Mouse (Mus musculus): ENCODE measurements around the gene Hddc3. TPM values are rescaled to one million over a fixed set of nuclear protein-coding genes. Genes with fewer than 3 reads are reported as not detected.

The Hddc3 gene
- polyA plus RNA-seq, 1 experiment from 2014 or later, result 25.7 TPM

DNA sequence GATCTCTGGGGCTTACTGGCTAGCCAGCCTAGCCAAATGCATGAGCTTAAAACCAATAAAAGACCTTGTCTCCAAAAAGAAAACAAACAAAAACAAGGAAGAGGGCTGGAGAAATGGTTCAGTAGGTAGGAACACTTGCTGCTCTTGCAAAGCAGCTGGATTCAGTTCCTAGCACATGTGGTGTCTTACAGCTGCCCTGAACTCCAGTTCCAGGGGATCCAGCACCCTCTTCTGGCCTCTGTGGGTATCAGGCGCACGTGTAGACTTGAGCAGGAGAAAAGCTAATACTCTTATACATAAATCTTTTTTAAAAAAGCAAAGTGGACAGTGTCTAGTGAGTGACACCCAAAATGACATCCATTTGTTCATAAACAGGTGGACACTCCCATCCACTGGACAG, 41.4 kb upstream of the Hddc3 start:
- WGBS, result 80% methylated on average over 2 of the region's 2 CpGs
- Histone ChIP-seq H3K4me2 (ENCODE audit: low read depth, low read length) (no peak overlapping the region), H3K9me3 (replicated peaks; ENCODE audit: control insufficient read depth, low read length) (no peaks in the 10 kb centered on the region), H3K27ac (replicated peaks; ENCODE audit: low read depth, low read length) (no peak overlapping the region), H3K27me3 (ENCODE audit: control insufficient read depth, insufficient read depth, low read length) (no peaks in the 10 kb centered on the region), H3K4me1 (ENCODE audit: control insufficient read depth, insufficient read depth, low read length) (no peaks in the 10 kb centered on the region), H3K4me3 (ENCODE audit: low read depth, low read length) (no peak overlapping the region), H3K9ac (replicated peaks; ENCODE audit: low read length) (no peak overlapping the region), H3K36me3 (replicated peaks; ENCODE audit: control insufficient read depth, insufficient read depth, low read depth, low read length) (peaks cover 14% of the 10 kb centered on the region)
- DNase-seq (ENCODE audit: low spot score) (no peak), ATAC-seq (replicated peaks; ENCODE audit: insufficient number of reproducible peaks, low FRiP score, low TSS enrichment, low read depth) (no peak)

DNA sequence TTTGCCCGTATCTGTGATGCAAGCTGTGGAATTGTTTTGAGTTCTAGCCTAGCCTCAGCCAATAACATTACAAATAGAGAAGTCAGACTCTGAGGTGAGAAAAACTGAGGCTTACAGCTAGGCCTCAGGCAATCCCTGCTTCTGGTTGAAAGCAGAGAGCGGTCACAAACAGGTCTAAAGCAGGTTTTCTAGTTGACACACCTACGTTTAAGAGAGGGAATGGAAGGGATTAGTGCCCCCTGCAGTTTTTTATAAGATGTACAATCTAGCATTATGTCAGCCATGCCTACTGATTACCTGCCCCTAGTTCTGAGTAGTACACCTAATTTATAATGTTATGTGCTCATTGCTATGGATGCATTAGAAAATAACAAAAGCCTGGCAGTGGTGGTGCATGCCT, 35.1 kb upstream of the Hddc3 start:
- no peak overlapping the region for H3K4me3 ChIP-seq (ENCODE audit: low read depth, low read length)
- ATAC-seq (replicated peaks; ENCODE audit: insufficient number of reproducible peaks, low FRiP score, low TSS enrichment, low read depth) (no peak), DNase-seq (ENCODE audit: low spot score) (no peak)
- H3K9me3 ChIP-seq (replicated peaks; ENCODE audit: control insufficient read depth, low read length), result no peaks in the 10 kb centered on the region
- no peaks in the 10 kb centered on the region for H3K4me1 ChIP-seq (ENCODE audit: control insufficient read depth, insufficient read depth, low read length)
- 78% methylated on average over 3 of the region's 3 CpGs for WGBS
- H3K4me2 ChIP-seq (ENCODE audit: low read depth, low read length), result no peak overlapping the region
- no peaks in the 10 kb centered on the region for H3K27me3 ChIP-seq (ENCODE audit: control insufficient read depth, insufficient read depth, low read length)
- H3K27ac ChIP-seq (replicated peaks; ENCODE audit: low read depth, low read length), result no peak overlapping the region
- H3K36me3 ChIP-seq (replicated peaks; ENCODE audit: control insufficient read depth, insufficient read depth, low read depth, low read length), result peaks cover 4% of the 10 kb centered on the region
- no peak overlapping the region for H3K9ac ChIP-seq (replicated peaks; ENCODE audit: low read length)

- H3K4me3 ChIP-seq (ENCODE audit: low read depth, low read length), result no peak overlapping the region
- no peak overlapping the region for H3K9ac ChIP-seq (replicated peaks; ENCODE audit: low read length)
- no peak overlapping the region for H3K27ac ChIP-seq (replicated peaks; ENCODE audit: low read depth, low read length)
- H3K27me3 ChIP-seq (ENCODE audit: control insufficient read depth, insufficient read depth, low read length), result no peaks in the 10 kb centered on the region
- no peaks in the 10 kb centered on the region for H3K9me3 ChIP-seq (replicated peaks; ENCODE audit: control insufficient read depth, low read length)
- no peaks in the 10 kb centered on the region for H3K4me1 ChIP-seq (ENCODE audit: control insufficient read depth, insufficient read depth, low read length)
- H3K36me3 ChIP-seq (replicated peaks; ENCODE audit: control insufficient read depth, insufficient read depth, low read depth, low read length), result peaks cover 7% of the 10 kb centered on the region
- ATAC-seq (replicated peaks; ENCODE audit: insufficient number of reproducible peaks, low FRiP score, low TSS enrichment, low read depth), result no peak
- 88% methylated on average over 7 of the region's 7 CpGs for WGBS
- no peak overlapping the region for H3K4me2 ChIP-seq (ENCODE audit: low read depth, low read length)
- DNase-seq (ENCODE audit: low spot score), result no peak
Observed at GRCm38 (mm10) chr7:80310771-80311170, 32.1 kb upstream of the Hddc3 start.

- peaks cover 7% of the 10 kb centered on the region for H3K36me3 ChIP-seq (replicated peaks; ENCODE audit: control insufficient read depth, insufficient read depth, low read depth, low read length)
- H3K4me2 ChIP-seq (ENCODE audit: low read depth, low read length), result no peak overlapping the region
- H3K27ac ChIP-seq (replicated peaks; ENCODE audit: low read depth, low read length), result no peak overlapping the region
- H3K9me3 ChIP-seq (replicated peaks; ENCODE audit: control insufficient read depth, low read length), result no peaks in the 10 kb centered on the region
- no peaks in the 10 kb centered on the region for H3K27me3 ChIP-seq (ENCODE audit: control insufficient read depth, insufficient read depth, low read length)
- no peaks in the 10 kb centered on the region for H3K4me1 ChIP-seq (ENCODE audit: control insufficient read depth, insufficient read depth, low read length)
- WGBS, result 83% methylated on average over 2 of the region's 2 CpGs
- H3K9ac ChIP-seq (replicated peaks; ENCODE audit: low read length), result no peak overlapping the region
- H3K4me3 ChIP-seq (ENCODE audit: low read depth, low read length), result no peak overlapping the region
- ATAC-seq (replicated peaks; ENCODE audit: insufficient number of reproducible peaks, low FRiP score, low TSS enrichment, low read depth) (no peak), DNase-seq (ENCODE audit: low spot score) (no peak)
Observed at GRCm38 (mm10) chr7:80315733-80316132, 27.2 kb upstream of the Hddc3 start.

DNA sequence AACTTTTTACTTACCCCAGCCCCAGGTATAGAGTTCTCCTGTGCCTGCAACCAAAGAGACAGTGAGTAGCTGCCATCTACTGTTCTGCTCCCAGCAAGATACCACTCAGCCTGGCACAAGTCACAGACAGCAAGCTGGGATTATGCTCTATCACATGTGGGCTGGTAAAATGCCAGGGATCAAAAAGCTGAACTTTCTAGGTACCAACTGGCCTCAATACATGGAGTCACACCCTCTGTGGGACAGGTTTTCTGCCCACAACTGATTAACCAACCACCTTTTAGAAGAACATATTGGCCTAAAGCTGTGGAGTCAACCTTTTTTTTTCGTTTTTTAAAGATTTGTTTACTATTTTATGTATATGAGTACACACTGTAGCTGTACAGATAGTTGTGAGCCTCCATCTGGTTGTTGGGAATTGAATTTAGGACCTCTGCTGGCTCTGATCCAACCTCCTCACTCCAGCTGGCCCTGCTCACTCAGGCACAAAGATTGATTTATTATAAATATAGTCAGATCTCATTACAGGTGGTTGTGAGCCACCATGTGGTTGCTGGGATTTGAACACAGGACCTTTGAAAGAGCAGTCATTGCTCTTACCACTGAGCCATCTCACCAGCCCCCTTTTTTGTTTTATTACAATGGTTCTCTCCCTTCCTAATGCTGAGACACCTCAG, 25.3 kb upstream of the Hddc3 start:
- Histone ChIP-seq H3K9ac (replicated peaks; ENCODE audit: low read length) (no peak overlapping the region), H3K27me3 (ENCODE audit: control insufficient read depth, insufficient read depth, low read length) (no peaks in the 10 kb centered on the region), H3K27ac (replicated peaks; ENCODE audit: low read depth, low read length) (no peak overlapping the region), H3K4me1 (ENCODE audit: control insufficient read depth, insufficient read depth, low read length) (no peaks in the 10 kb centered on the region), H3K9me3 (replicated peaks; ENCODE audit: control insufficient read depth, low read length) (no peaks in the 10 kb centered on the region), H3K36me3 (replicated peaks; ENCODE audit: control insufficient read depth, insufficient read depth, low read depth, low read length) (peaks cover 7% of the 10 kb centered on the region), H3K4me2 (ENCODE audit: low read depth, low read length) (no peak overlapping the region), H3K4me3 (ENCODE audit: low read depth, low read length) (no peak overlapping the region)
- ATAC-seq (replicated peaks; ENCODE audit: insufficient number of reproducible peaks, low FRiP score, low TSS enrichment, low read depth), result no peak
- no peak for DNase-seq (ENCODE audit: low spot score)
- WGBS, result 87% methylated on average over 1 of the region's 1 CpGs

DNA sequence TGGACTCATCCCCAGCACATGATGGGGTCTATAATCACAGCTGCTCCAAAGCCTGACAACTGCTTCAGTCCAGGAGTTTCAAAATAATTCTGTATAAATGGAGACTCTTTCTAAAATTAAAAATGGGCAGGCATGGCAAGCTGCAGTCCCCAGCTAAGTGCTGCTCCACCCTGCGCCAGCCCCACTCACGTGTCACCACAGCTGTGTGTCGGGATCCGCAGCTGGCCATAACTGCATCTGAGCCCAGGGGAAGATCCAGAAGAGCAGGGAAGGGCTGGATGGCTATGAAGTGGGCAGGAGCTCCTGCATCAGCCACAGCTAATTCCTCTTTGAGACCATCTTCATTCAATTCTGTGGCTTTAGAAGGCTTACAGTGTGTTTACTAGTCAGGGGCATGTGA, 24.2 kb upstream of the Hddc3 start:
- Histone ChIP-seq H3K4me3 (ENCODE audit: low read depth, low read length) (no peak overlapping the region), H3K27ac (replicated peaks; ENCODE audit: low read depth, low read length) (0 out of 2 replicates have a peak overlapping the region, but pooled peaks have one; percentile 13), H3K27me3 (ENCODE audit: control insufficient read depth, insufficient read depth, low read length) (no peaks in the 10 kb centered on the region), H3K4me1 (ENCODE audit: control insufficient read depth, insufficient read depth, low read length) (no peaks in the 10 kb centered on the region), H3K36me3 (replicated peaks; ENCODE audit: control insufficient read depth, insufficient read depth, low read depth, low read length) (peaks cover 7% of the 10 kb centered on the region), H3K9me3 (replicated peaks; ENCODE audit: control insufficient read depth, low read length) (no peaks in the 10 kb centered on the region), H3K4me2 (ENCODE audit: low read depth, low read length) (no peak overlapping the region), H3K9ac (replicated peaks; ENCODE audit: low read length) (no peak overlapping the region)
- DNase-seq (ENCODE audit: low spot score), result no peak
- WGBS, result 96% methylated on average over 4 of the region's 4 CpGs
- no peak for ATAC-seq (replicated peaks; ENCODE audit: insufficient number of reproducible peaks, low FRiP score, low TSS enrichment, low read depth)

DNA sequence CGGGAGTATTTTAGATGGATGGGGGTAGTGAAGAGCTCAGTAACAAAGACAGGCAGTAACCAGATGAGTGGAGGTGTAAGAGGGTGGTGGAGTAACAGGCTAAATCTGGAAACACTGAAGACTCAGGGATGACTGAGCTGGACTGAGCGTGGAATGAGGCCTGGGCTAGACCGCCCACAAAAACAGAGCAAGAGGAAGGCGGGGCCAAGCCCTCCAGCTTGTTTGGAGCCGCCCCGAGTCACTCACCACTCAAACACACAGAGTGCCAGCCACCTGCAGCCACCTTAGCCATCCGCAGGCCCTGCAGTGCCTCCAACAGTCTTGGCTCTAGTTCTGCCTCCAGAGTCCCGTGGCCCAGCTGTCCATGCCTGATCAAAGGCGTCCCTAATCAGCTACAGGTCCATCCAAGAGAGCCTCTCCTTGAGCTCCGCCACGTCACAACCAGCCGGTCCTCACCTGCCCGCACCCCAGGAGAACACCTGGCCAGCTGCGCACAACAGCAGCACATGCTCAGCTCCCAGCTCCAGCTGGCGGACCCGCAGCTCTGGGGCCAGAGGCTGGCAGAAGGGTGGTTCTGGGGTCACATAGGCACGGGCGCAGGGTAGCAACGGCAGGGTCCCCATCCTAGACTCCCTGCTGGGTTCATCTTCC, 22.9 kb upstream of the Hddc3 start:
- H3K4me2 ChIP-seq (ENCODE audit: low read depth, low read length), result no peak overlapping the region
- no peaks in the 10 kb centered on the region for H3K27me3 ChIP-seq (ENCODE audit: control insufficient read depth, insufficient read depth, low read length)
- H3K9me3 ChIP-seq (replicated peaks; ENCODE audit: control insufficient read depth, low read length), result no peaks in the 10 kb centered on the region
- H3K4me3 ChIP-seq (ENCODE audit: low read depth, low read length), result no peak overlapping the region
- H3K27ac ChIP-seq (replicated peaks; ENCODE audit: low read depth, low read length), result no peak overlapping the region
- 80% methylated on average over 19 of the region's 19 CpGs for WGBS
- no peaks in the 10 kb centered on the region for H3K4me1 ChIP-seq (ENCODE audit: control insufficient read depth, insufficient read depth, low read length)
- H3K36me3 ChIP-seq (replicated peaks; ENCODE audit: control insufficient read depth, insufficient read depth, low read depth, low read length), result no peaks in the 10 kb centered on the region; the same call in none of the 2 replicates
- no peak for ATAC-seq (replicated peaks; ENCODE audit: insufficient number of reproducible peaks, low FRiP score, low TSS enrichment, low read depth)
- no peak for DNase-seq (ENCODE audit: low spot score)
- no peak overlapping the region for H3K9ac ChIP-seq (replicated peaks; ENCODE audit: low read length)

DNA sequence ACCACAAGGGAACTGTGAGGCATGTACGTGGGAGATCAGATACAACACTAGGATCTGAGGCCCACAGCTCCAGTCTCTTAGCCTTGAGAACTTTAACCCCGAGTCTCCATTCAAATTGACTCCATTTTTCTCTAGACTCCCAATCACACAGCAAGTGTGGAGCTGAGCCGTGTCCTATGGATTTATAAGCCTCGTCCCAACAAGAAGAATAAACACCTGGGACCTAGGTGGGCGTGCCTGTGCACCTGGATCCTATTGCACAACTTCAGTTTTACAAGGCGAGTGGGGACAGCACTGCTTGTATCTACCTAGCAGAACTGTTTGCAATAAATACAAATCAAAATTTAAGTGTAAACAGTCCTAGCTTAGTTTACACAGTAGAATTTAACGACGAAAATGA, 19.6 kb upstream of the Hddc3 start:
- H3K4me3 ChIP-seq (ENCODE audit: low read depth, low read length), result peak overlapping the region; percentile 60
- H3K4me1 ChIP-seq (ENCODE audit: control insufficient read depth, insufficient read depth, low read length), result no peaks in the 10 kb centered on the region
- ATAC-seq (replicated peaks; ENCODE audit: insufficient number of reproducible peaks, low FRiP score, low TSS enrichment, low read depth), result no peak
- DNase-seq (ENCODE audit: low spot score), result no peak
- H3K36me3 ChIP-seq (replicated peaks; ENCODE audit: control insufficient read depth, insufficient read depth, low read depth, low read length), result peaks cover 6% of the 10 kb centered on the region
- H3K9ac ChIP-seq (replicated peaks; ENCODE audit: low read length), result peak overlapping the region; percentile 74
- no peaks in the 10 kb centered on the region for H3K27me3 ChIP-seq (ENCODE audit: control insufficient read depth, insufficient read depth, low read length)
- WGBS, result 24% methylated on average over 8 of the region's 8 CpGs
- H3K4me2 ChIP-seq (ENCODE audit: low read depth, low read length), result peak overlapping the region; percentile 69
- no peak overlapping the region for H3K27ac ChIP-seq (replicated peaks; ENCODE audit: low read depth, low read length)
- no peaks in the 10 kb centered on the region for H3K9me3 ChIP-seq (replicated peaks; ENCODE audit: control insufficient read depth, low read length)
